8 mouse cellular contexts compared by ENCODE assay signal in the genomic region with DNA sequence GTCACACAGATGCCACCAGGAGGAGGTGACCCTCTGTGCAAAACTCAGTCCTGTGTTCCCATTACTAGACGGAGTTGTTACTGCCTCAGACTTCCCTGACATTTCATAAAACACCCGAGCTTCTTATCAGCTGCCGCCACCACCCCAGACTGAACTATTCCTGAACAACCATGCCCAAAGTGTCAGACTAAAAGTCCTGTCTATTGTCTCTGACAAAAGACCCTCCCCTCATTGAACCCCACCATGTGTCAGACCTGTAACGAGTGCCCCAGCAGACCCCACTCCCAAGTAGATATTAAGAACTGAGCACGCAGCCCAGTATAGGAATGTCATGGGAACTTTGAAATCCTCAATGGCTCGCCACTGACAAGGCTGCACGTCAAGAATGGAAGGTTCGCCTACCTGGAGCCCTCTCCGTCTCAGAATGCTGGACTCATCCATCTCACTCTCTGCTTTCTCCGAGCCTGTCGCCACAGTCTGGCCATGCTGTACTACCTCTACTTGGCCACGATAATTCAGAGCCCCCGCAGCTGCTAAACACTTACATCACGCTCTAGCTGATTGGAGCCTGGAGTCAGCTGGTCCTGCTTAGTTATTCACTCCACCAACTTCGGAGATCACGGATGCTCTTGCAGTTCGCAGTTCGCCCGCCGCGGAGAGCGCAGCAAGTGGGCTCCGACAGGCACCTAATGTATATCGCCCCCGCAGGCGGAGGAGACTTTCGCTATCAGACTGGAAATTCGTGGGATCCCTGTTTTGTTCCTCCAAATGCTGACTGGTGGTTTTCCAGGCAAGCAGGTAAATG.
DNase-seq lines count a peak whose midpoint lies in the region; ATAC-seq and TF ChIP-seq lines count a peak whose summit lies in the region.

No protein-coding gene starts in this region.

- TF ChIP-seq CTCF in thymus, adult 2 months (IDR thresholded peaks at IDR 0.05; ENCODE audit: borderline replicate concordance, control insufficient read depth, extremely low read depth, insufficient read depth, low read length, poor library complexity) = no peak
- no peak for TF ChIP-seq CTCF in embryonic fibroblast, embryonic 13.5 days (IDR thresholded peaks at IDR 0.05; ENCODE audit: borderline replicate concordance, insufficient read depth, low read length)

- peaks cover 7% of the 10 kb centered on the region; the same call in 1 of the 2 replicates for H3K27me3 ChIP-seq in thymus, adult 2 months (ENCODE audit: control insufficient read depth, insufficient read depth, low read length)
- H3K27me3 ChIP-seq in heart, embryonic 12.5 days (replicated peaks) = no peaks in the 10 kb centered on the region
- peaks cover 26% of the 10 kb centered on the region for H3K27me3 ChIP-seq in kidney, embryonic 15.5 days
- peaks cover 30% of the 10 kb centered on the region for H3K27me3 ChIP-seq in limb, embryonic 12.5 days
- H3K27me3 ChIP-seq in midbrain, embryonic 11.5 days (ENCODE audit: control insufficient read depth, insufficient read depth, low read length) = no peaks in the 10 kb centered on the region
- peaks cover 2% of the 10 kb centered on the region; the same call in 1 of the 2 replicates for H3K27me3 ChIP-seq in splenic B cell, adult 2 months (ENCODE audit: control insufficient read depth, insufficient read depth, low read length, poor library complexity, severe bottlenecking)

- peak; percentile 89 for ATAC-seq in heart, embryonic 12.5 days (ENCODE audit: insufficient number of reproducible peaks, low FRiP score)
- peak; percentile 88 for ATAC-seq in kidney, embryonic 15.5 days (replicated peaks; ENCODE audit: low FRiP score)
- ATAC-seq in limb, embryonic 12.5 days (ENCODE audit: insufficient number of reproducible peaks, insufficient read depth, low FRiP score, low TSS enrichment, low read depth) = peak; percentile 61
- peak; percentile 90 for ATAC-seq in midbrain, embryonic 11.5 days (ENCODE audit: low FRiP score)

- peak overlapping the region; percentile 81 for H3K4me2 ChIP-seq in heart, embryonic 12.5 days
- peak overlapping the region; percentile 90 for H3K4me2 ChIP-seq in kidney, embryonic 15.5 days
- H3K4me2 ChIP-seq in limb, embryonic 12.5 days = peak overlapping the region; percentile 77
- peak overlapping the region; percentile 80 for H3K4me2 ChIP-seq in midbrain, embryonic 11.5 days

- no peaks in the 10 kb centered on the region for H3K9me3 ChIP-seq in heart, embryonic 12.5 days (replicated peaks)
- no peaks in the 10 kb centered on the region for H3K9me3 ChIP-seq in kidney, embryonic 15.5 days (replicated peaks)
- H3K9me3 ChIP-seq in limb, embryonic 12.5 days = no peaks in the 10 kb centered on the region
- no peaks in the 10 kb centered on the region for H3K9me3 ChIP-seq in midbrain, embryonic 11.5 days (ENCODE audit: control insufficient read depth, low read length)

- TF ChIP-seq POLR2A in thymus, adult 2 months (IDR thresholded peaks at IDR 0.05; ENCODE audit: control insufficient read depth, extremely low read depth, insufficient read depth, low read length, poor library complexity) = no peak
- TF ChIP-seq POLR2A in embryonic fibroblast, embryonic 13.5 days (IDR thresholded peaks at IDR 0.05; ENCODE audit: low read depth, low read length) = peak; percentile 87

- H3K4me3 ChIP-seq in thymus, adult 2 months (ENCODE audit: control insufficient read depth, insufficient read depth, low read length) = peak overlapping the region; percentile 17
- peak overlapping the region; percentile 63 for H3K4me3 ChIP-seq in embryonic fibroblast, embryonic 13.5 days (ENCODE audit: insufficient read depth, low read length)
- peak overlapping the region; percentile 66 for H3K4me3 ChIP-seq in heart, embryonic 12.5 days
- H3K4me3 ChIP-seq in kidney, embryonic 15.5 days (replicated peaks) = peak overlapping the region; percentile 50
- peak overlapping the region; percentile 43 for H3K4me3 ChIP-seq in limb, embryonic 12.5 days (replicated peaks)
- H3K4me3 ChIP-seq in midbrain, embryonic 11.5 days (ENCODE audit: low read depth, low read length) = peak overlapping the region; percentile 35

- H3K9ac ChIP-seq in heart, embryonic 12.5 days = peak overlapping the region; percentile 85
- H3K9ac ChIP-seq in kidney, embryonic 15.5 days = peak overlapping the region; percentile 37
- peak overlapping the region; percentile 37; the same call in 1 of the 2 replicates for H3K9ac ChIP-seq in limb, embryonic 12.5 days (replicated peaks)
- peak overlapping the region; percentile 44 for H3K9ac ChIP-seq in midbrain, embryonic 11.5 days (ENCODE audit: low read length)

- 2% methylated on average over 28 of the region's 28 CpGs for whole genome bisulfite sequencing in thymus, adult 2 months
- 1% methylated on average over 28 of the region's 28 CpGs for WGBS in heart, embryonic 12.5 days
- 3% methylated on average over 28 of the region's 28 CpGs for WGBS in kidney, embryonic 15.5 days
- WGBS in limb, embryonic 12.5 days = 5% methylated on average over 28 of the region's 28 CpGs
- 7% methylated on average over 28 of the region's 28 CpGs for WGBS in midbrain, embryonic 11.5 days

- no peaks in the 10 kb centered on the region for H3K4me1 ChIP-seq in thymus, adult 2 months (replicated peaks; ENCODE audit: control insufficient read depth, insufficient read depth, low read length)
- H3K4me1 ChIP-seq in embryonic fibroblast, embryonic 13.5 days (ENCODE audit: control insufficient read depth, insufficient read depth, low read length) = peaks cover 2% of the 10 kb centered on the region; the same call in 1 of the 2 replicates
- peaks cover 35% of the 10 kb centered on the region for H3K4me1 ChIP-seq in heart, embryonic 12.5 days (replicated peaks)
- peaks cover 15% of the 10 kb centered on the region for H3K4me1 ChIP-seq in kidney, embryonic 15.5 days
- peaks cover 20% of the 10 kb centered on the region for H3K4me1 ChIP-seq in limb, embryonic 12.5 days (replicated peaks)
- peaks cover 9% of the 10 kb centered on the region; the same call in 1 of the 2 replicates for H3K4me1 ChIP-seq in midbrain, embryonic 11.5 days (ENCODE audit: control insufficient read depth, insufficient read depth, low read length)

- no peaks in the 10 kb centered on the region for H3K36me3 ChIP-seq in thymus, adult 2 months (ENCODE audit: control insufficient read depth, insufficient read depth, low read length)
- no peaks in the 10 kb centered on the region for H3K36me3 ChIP-seq in heart, embryonic 12.5 days
- H3K36me3 ChIP-seq in kidney, embryonic 15.5 days = no peaks in the 10 kb centered on the region
- no peaks in the 10 kb centered on the region for H3K36me3 ChIP-seq in limb, embryonic 12.5 days
- H3K36me3 ChIP-seq in midbrain, embryonic 11.5 days (ENCODE audit: control insufficient read depth, insufficient read depth, low read length) = no peaks in the 10 kb centered on the region
- H3K36me3 ChIP-seq in splenic B cell, adult 2 months (ENCODE audit: control insufficient read depth, insufficient read depth, low read length, poor library complexity, severe bottlenecking) = no peaks in the 10 kb centered on the region

- H3K27ac ChIP-seq in thymus, adult 2 months (ENCODE audit: control insufficient read depth, insufficient read depth, low read length) = no peak overlapping the region
- H3K27ac ChIP-seq in embryonic fibroblast, embryonic 13.5 days (ENCODE audit: insufficient read depth, low read length) = no peak overlapping the region
- peak overlapping the region; percentile 96 for H3K27ac ChIP-seq in heart, embryonic 12.5 days (ENCODE audit: poor library complexity, severe bottlenecking)
- H3K27ac ChIP-seq in kidney, embryonic 15.5 days = no peak overlapping the region
- no peak overlapping the region for H3K27ac ChIP-seq in limb, embryonic 12.5 days
- no peak overlapping the region for H3K27ac ChIP-seq in midbrain, embryonic 11.5 days (ENCODE audit: low read depth, low read length)

- DNase-seq in thymus, adult 2 months = no peak
- DNase-seq in thymus, postnatal 36 days = no peak
- peak; percentile 94 for DNase-seq in midbrain, embryonic 11.5 days (ENCODE audit: low spot score, missing footprints)
- peak; percentile 52 for DNase-seq in splenic B cell, adult 2 months (ENCODE audit: low read depth, low spot score)

Comparison
In these comparisons a context has a peak if more than half of its experiments do, and no peak if none do; other contexts are left out.
1. DNase-seq: peak in midbrain, embryonic 11.5 days (single experiment) and splenic B cell, adult 2 months (single experiment); none in thymus, adult 2 months (single experiment) and thymus, postnatal 36 days (0 of 2).
2. Peak in every context shown above with its lines, with median percentiles within 50 percentile points of each other: H3K4me3 ChIP-seq, ATAC-seq, H3K4me2 ChIP-seq and H3K9ac ChIP-seq.